Mouse (Mus musculus) hindbrain, embryonic 14.5 days (tissue): ENCODE results near the gene Mrps12. TPM values are rescaled to one million over a fixed set of nuclear protein-coding genes. Genes with fewer than 3 reads are reported as not detected.

Experiments
- polyA plus RNA-seq: library from polyadenylated mRNA; unstranded; fragments of >200 nt; fragmentation: Nextera tagmentation; extraction: Ambion mirVana; gene quantifications from 2 replicates; pipeline ENCODE4 v1.2.1, GENCODE M21; 2014

Mrps12 gene
- polyA plus RNA-seq, 1 experiment from 2014 or later: 118 TPM

Other genes with a start within 250 kb of the Mrps12 start
- gene Ifnl2, start 231.4 kb downstream of the Mrps12 start, polyA plus RNA-seq: not detected in 2 replicates
- gene Ifnl3, start 219.0 kb downstream of the Mrps12 start, polyA plus RNA-seq: not detected in 2 replicates
- gene Sycn, start 200.9 kb downstream of the Mrps12 start, polyA plus RNA-seq: not detected in 2 replicates
- 0.12 and 0.13 TPM in 2 replicates for gene Nccrp1, start 194.6 kb downstream of the Mrps12 start, polyA plus RNA-seq
- gene Samd4b, start 143.7 kb downstream of the Mrps12 start, polyA plus RNA-seq: 26.8 and 27.6 TPM in 2 replicates
- 13.2 and 14.2 TPM in 2 replicates for gene Pak4, start 143.6 kb downstream of the Mrps12 start, polyA plus RNA-seq
- gene Acp7, start 110.5 kb downstream of the Mrps12 start, polyA plus RNA-seq: 0.33 and 0.51 TPM in 2 replicates
- gene Fbxo27, start 49.0 kb downstream of the Mrps12 start, polyA plus RNA-seq: 8.5 and 11.5 TPM in 2 replicates
- 2.3 TPM in 2 replicates for gene Fbxo17, start 25.0 kb downstream of the Mrps12 start, polyA plus RNA-seq
- 16.6 and 18.2 TPM in 2 replicates for gene Sars2, start 172 bp upstream of the Mrps12 start, polyA plus RNA-seq
- gene Ccer2, start 14.4 kb upstream of the Mrps12 start, polyA plus RNA-seq: 0.33 and 0.65 TPM in 2 replicates
- 106 and 113 TPM in 2 replicates for gene Sirt2, start 24.9 kb upstream of the Mrps12 start, polyA plus RNA-seq
- 62.9 and 68.8 TPM in 2 replicates for gene Nfkbib, start 25.7 kb upstream of the Mrps12 start, polyA plus RNA-seq
- 1.4 and 2.7 TPM in 2 replicates for gene Rinl, start 47.1 kb upstream of the Mrps12 start, polyA plus RNA-seq
- gene Hnrnpl, start 66.7 kb upstream of the Mrps12 start, polyA plus RNA-seq: 142 and 150 TPM in 2 replicates
- 92.6 and 99.0 TPM in 2 replicates for gene Ech1, start 83.4 kb upstream of the Mrps12 start, polyA plus RNA-seq
- gene Lgals4, start 92.0 kb upstream of the Mrps12 start, polyA plus RNA-seq: 2.8 and 3.2 TPM in 2 replicates
- gene Lgals7, start 122.0 kb upstream of the Mrps12 start, polyA plus RNA-seq: 2.9 and 3.0 TPM in 2 replicates
- 0.09 and 0.24 TPM in 2 replicates for gene Capn12, start 139.6 kb upstream of the Mrps12 start, polyA plus RNA-seq
- gene Actn4, start 220.5 kb upstream of the Mrps12 start, polyA plus RNA-seq: 133 and 147 TPM in 2 replicates
- 291 and 321 TPM in 2 replicates for gene Eif3k, start 240.0 kb upstream of the Mrps12 start, polyA plus RNA-seq
- gene Map4k1, start 240.2 kb upstream of the Mrps12 start, polyA plus RNA-seq: 8.6 and 10.4 TPM in 2 replicates